Mouse (Mus musculus) testis, postnatal 10 days (tissue): ENCODE measurements around the gene Ppp6r2.

Experiments used
- DNase-seq: peaks from one replicate; pipeline ENCODE4 v3.0.0; 2021; ENCODE audit warnings: low spot score

Ppp6r2 gene

GRCm38 (mm10) chr15:89210915-89211715 lies at the start of gene Ppp6r2:
Gene Ppp6r2, plus strand, starts transcription at chr15:89211553.
- peak; percentile 92 for DNase-seq

- no peak for DNase-seq
These were observed 45.9 kb upstream of the Ppp6r2 start for GRCm38 (mm10) chr15:89165478-89165877.

- peak; percentile 40 for DNase-seq
These were observed 42.4 kb upstream of the Ppp6r2 start for GRCm38 (mm10) chr15:89168922-89169321.

GRCm38 (mm10) chr15:89169431-89169830 lies 41.9 kb upstream of the Ppp6r2 start:
- DNase-seq = peak; percentile 85

GRCm38 (mm10) chr15:89170102-89170501 lies 41.3 kb upstream of the Ppp6r2 start:
- peak; percentile 42 for DNase-seq

- DNase-seq = no peak
These were observed 39.8 kb upstream of the Ppp6r2 start for GRCm38 (mm10) chr15:89171526-89172051.

GRCm38 (mm10) chr15:89172276-89172935 lies 38.9 kb upstream of the Ppp6r2 start:
- peak; percentile 45 for DNase-seq

DNA sequence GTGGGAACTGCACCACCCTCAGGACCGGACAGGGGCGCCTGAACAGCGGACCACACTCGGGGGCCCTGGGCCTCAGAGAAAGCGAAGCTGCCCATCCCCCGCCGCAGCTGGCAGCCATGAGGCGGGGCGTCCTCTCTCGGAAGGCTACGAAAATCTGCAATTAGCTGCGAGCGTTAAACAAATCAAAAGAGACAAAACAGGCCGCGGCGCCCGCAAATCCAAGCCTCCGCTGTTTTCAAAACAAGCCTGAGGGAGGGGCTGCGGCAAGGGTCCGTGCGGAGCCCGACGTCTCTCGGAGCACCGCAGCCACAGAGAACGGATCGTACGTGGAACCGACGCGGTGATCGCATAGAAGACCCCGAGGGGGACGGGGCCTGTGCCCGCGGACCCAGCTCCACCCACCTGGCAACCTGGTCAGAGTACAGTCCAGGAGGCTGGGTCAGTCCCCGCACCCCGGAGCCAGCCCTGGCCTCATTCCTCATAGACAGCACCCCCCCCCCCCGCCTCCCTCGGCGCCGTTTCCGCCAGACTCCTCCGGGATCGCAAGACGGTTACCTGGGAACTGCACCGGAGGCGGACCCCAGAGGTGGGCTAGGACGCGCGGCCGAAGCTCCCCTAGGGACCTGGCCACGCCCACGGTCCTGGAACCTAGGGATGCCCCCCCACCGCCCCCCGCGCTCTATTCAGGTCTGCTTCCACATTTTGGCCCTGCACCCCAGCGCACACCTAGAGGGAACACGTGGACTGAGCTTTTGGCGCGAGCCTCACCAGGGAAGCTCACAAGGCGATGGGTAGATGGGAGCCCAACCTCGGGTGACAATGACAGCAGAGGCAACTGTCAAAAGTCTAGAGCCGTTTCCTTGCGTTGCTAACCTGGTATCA lies 38.1 kb upstream of the Ppp6r2 start:
- DNase-seq = peak; percentile 73

- DNase-seq = peak; percentile 79
These were observed 37.5 kb upstream of the Ppp6r2 start for GRCm38 (mm10) chr15:89173906-89174214.

DNA sequence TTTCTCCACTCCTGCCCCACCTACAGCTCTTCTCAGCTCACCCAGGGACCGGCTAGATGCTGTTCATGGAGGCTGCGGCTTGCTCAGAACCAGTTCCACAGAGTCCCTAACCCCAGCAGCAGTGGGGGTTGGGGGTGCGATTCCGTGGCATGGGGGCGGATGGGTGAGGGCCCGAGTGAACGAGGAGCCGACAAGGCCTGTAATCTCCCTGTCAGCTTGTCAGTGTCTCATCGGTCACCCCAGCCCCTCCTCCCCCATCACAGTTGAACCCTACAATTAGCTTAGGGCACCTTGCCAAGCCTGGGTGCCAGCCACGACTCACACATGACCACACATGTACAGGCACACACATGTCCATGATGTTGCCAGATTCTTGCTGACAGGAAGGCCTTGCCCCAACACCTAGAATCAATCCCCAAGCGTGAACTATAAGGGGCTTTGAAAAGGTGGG lies 36.4 kb upstream of the Ppp6r2 start:
- peak; percentile 49 for DNase-seq

DNA sequence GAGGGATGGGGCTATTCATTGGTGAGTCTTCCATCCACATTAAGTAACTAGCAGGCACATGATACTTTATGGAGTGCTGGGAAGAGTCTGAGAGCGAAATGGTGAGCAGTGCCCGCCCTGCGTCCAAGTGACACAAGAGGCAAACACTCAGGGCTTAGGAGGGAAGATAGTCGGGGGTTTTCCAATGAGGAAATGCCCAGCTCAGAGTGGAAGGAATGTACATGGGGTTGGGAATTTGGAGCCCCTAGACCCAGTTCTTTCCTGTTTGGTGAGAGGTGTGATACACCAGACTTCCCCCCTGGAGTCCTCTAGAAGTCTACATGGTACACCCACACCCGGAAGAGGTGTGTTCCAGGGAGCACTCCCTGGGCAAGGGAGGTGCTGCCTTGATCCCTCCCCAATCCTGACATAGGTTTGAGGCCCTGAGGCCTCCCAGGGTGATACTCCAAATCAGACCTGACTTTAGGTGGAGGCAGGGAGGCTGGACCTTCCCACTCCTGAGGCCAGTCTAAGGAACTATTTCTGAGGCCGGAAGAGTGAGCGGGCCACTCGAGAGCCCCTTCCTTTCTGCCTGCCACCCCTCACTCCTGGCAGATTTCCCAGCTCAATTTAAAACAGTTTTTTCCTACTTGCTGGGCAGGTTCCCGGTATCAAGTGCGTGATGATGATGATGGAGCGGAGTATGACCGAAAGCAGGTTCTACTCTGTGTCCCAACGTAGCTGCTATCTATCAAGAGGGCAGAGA lies 35.8 kb upstream of the Ppp6r2 start:
- no peak for DNase-seq

DNA sequence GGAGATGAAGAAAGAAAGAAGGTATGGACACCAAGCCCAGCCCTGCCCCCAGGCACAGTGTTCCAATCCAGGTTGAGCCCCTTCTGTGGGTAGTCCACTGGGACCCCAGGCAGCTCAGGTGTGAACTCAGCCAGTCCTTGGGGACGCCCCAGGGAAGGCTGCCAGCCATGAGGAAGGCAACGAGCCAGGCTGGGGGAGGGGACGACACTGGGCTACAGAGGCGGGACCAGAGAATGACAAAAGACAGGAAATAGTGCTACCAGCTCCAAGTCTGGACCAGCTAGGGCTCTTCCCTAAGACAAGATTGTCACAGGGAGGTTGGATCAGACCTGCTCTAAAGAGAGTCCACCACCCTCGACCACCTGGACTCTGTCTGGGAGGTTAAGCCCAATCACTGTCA lies 34.2 kb upstream of the Ppp6r2 start:
- peak; percentile 84 for DNase-seq

GRCm38 (mm10) chr15:89177576-89178259 lies 33.6 kb upstream of the Ppp6r2 start:
- DNase-seq = no peak

GRCm38 (mm10) chr15:89178260-89178860 lies 33.0 kb upstream of the Ppp6r2 start:
- peak; percentile 45 for DNase-seq

- peak; percentile 87 for DNase-seq
These were observed 32.3 kb upstream of the Ppp6r2 start for GRCm38 (mm10) chr15:89178954-89179629.

GRCm38 (mm10) chr15:89179630-89179964 lies 31.8 kb upstream of the Ppp6r2 start:
- no peak for DNase-seq

DNA sequence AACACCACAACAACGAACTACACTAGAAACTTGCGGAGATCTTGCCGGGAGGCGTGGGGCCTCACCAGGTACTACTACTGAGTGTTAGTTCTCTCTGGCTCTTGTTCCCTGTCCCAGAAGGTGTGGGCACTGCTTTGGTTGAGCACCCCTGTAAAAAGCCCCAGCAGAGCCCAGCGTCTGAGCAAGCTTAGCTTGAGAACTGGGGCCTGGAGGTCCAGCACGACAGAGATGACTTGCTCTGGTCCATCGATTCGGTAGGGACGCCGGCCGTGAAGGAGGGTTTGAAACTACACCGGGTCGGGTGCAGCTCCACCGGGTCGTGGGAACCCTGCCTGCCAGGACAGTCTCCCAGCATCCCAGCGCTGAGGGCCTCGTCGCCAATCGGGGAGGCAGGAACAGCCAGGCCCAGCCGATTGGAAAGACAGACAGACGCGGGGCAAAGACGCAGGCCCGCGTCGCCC lies 31.2 kb upstream of the Ppp6r2 start:
- peak; percentile 65 for DNase-seq

DNA sequence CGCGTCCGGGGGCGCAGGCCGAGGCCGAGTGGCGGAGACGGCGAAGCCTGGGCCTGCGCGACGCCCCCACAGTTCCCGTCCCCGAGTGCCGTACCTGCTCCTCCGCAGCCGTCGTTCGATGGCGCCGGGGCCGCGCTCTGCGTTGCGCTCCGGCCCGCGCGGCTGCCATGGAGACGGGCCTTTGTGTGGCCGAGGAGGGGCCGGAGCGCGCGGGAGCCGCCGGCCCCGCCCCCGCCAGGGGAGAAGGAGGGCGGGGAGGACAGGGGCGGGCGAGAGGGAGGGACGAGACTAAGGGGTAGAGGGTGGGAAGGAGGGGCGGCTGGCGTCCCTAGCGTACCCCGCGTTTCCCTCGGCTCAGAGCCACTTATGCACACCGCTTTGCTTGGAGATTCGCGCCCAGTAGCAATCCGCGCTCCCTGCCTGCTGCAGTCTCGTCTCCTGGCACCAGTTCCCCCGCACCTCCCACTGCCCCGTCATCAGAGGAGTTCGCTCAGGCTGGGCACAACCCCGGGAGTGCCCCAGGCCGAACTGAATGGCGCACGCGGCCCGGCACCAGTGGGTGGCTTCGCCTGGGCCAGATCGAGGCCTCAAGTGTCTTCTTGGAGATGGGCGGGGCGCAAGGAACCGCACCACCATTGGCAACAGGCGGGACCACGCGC lies 30.7 kb upstream of the Ppp6r2 start, which contains the start of gene Plxnb2:
TSS of gene Plxnb2 (minus strand) at position 218 of the 659 bp plus-strand sequence.
- peak; percentile 87 for DNase-seq

DNA sequence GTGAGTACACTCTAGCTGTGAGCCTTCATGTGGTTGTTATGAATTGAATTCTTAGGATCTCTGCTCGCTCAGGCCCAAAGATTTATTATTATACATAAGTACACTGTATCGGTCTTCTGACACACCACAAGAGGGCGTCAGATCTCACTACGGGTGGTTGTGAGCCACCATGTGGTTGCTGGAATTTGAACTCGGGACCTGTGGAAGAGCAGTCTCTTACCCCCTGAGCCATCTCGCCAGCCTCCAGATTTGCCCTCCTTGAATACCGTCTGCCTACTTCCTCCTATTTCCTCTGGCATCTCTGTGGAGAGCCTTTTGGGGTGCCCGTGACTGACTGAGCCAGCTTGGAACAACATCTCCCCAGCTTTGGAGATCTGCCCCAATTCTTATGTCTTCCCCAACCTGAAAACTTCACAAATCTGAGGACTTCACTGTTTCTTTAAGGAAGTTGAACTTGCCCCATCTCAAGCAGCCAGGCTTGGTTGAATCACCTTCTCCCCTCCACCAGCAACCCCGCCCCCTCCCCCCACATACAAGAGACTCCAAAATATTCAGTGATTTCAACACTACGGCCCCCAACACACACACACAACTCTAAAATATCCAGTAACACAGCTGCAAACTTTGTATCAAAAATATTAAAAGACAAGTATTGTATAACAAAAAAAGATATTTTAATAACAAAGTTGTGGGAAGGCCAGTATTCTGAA lies 29.6 kb upstream of the Ppp6r2 start:
- DNase-seq = peak; percentile 49
